Mouse (Mus musculus): Measurements from ENCODE around the gene Vmn1r61.

Gene Vmn1r61

DNA sequence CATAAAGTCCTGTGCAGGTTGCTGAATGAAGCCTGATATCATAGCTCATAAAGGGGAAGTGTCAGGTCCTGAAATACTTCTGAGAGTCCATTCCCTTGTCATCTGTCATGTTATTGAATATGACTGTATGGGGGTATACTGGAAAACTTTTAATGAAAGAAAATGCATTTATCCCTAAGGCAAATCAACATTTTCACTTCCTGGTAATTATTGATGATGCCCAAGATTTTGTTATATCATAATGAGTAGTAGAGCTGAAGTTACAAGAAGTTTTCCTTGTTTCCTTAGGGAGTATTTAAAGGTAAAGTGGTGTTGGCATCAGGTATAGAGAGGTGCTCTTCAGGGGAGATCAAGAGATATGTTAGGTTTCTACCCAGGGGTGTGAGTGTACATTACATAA lies at the start of gene Vmn1r61:
Gene Vmn1r61 (minus strand): TSS at position 101 of the 400 bp plus-strand sequence.
- DNase-seq (ENCODE audit: low read depth, low spot score) = no peak
